Mouse (Mus musculus): Measurements from ENCODE around the gene Pxt1.

DNA sequence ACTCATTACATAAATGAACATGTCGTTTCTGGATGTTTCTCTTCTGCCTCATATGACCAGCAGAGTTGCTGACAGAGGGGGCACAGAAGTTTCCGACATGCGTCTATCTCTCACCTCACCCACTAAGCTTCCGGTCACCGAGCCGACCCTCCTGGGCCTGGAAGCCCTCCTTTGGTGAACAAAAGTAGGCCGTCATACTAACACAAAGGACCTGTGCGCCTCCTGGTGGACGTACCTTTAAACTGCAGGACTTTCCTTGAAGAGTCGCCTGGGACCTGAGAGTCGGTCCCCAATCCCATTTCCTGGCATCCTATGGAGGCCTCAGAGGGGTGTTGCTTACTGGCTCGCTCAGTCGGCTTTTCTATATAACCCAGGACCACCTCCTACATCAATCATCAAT, 17.3 kb downstream of the Pxt1 start:
- TF ChIP-seq CTCF (IDR thresholded peaks at IDR 0.05; ENCODE audit: low read depth) (peak; percentile 95), EP300 (IDR thresholded peaks at IDR 0.05; ENCODE audit: low read depth) (no peak)

Data from liver, postnatal 0 days (tissue).